Mouse (Mus musculus) frontal cortex, adult 2 months (tissue): ENCODE measurements around the gene Slf2. TPM values are rescaled to one million over a fixed set of nuclear protein-coding genes. Genes with fewer than 3 reads are reported as not detected.

ENCODE experiments used
- DNase-seq, 2 experiments: peaks; one replicate each; pipeline ENCODE4 v3.0.0; 2022; ENCODE audit warnings: low spot score in 1 of 2; ENCODE audit errors: extremely low spot score in 1 of 2
- polyA plus RNA-seq: library from polyadenylated mRNA; depleted of rRNA; stranded (reverse); fragments of >200 nt; gene quantifications from 2 replicates; pipeline ENCODE4 v1.2.3, GENCODE M21; 2012; rRNA removed

Slf2 gene
- polyA plus RNA-seq, 1 experiment = 46.4 TPM

GRCm38 (mm10) chr19:45025937-45026568, 95.1 kb downstream of the Slf2 start:
- DNase-seq = no peak

- no peak for DNase-seq
Measured at GRCm38 (mm10) chr19:45026958-45027670, 96.2 kb downstream of the Slf2 start.

- DNase-seq = no peak
Measured at GRCm38 (mm10) chr19:45027848-45028247, 96.9 kb downstream of the Slf2 start.

- DNase-seq = no peak
Measured at GRCm38 (mm10) chr19:45028746-45029145, 97.8 kb downstream of the Slf2 start.

GRCm38 (mm10) chr19:45029571-45029970, 98.6 kb downstream of the Slf2 start:
- no peak for DNase-seq

- DNase-seq = peak in 1 of 2 experiments; percentile 71
Measured at GRCm38 (mm10) chr19:45030111-45030510, 99.2 kb downstream of the Slf2 start.

GRCm38 (mm10) chr19:45030746-45031693, 100.1 kb downstream of the Slf2 start:
- DNase-seq = peak; percentile 79 to 91

- DNase-seq = peak in 1 of 2 experiments; percentile 89
Measured at GRCm38 (mm10) chr19:45031780-45032179, 100.8 kb downstream of the Slf2 start.

Other genes starting within 250 kb of the Slf2 start
- 0.06 and 0.11 TPM in 2 replicates for gene Pax2, start 175.1 kb upstream of the Slf2 start, polyA plus RNA-seq
- gene Sema4g, start 58.0 kb downstream of the Slf2 start, polyA plus RNA-seq = 52.4 and 53.9 TPM in 2 replicates
- 10.2 and 11.3 TPM in 2 replicates for gene Twnk, start 74.5 kb downstream of the Slf2 start, polyA plus RNA-seq
- 73.3 and 80.2 TPM in 2 replicates for gene Mrpl43, start 75.3 kb downstream of the Slf2 start, polyA plus RNA-seq
- 34.7 and 37.1 TPM in 2 replicates for gene Lzts2, start 83.3 kb downstream of the Slf2 start, polyA plus RNA-seq
- gene Pdzd7, start 114.6 kb downstream of the Slf2 start, polyA plus RNA-seq = 7.6 and 7.7 TPM in 2 replicates
- 103 and 108 TPM in 2 replicates for gene Sfxn3, start 116.4 kb downstream of the Slf2 start, polyA plus RNA-seq
- 4.3 and 5.3 TPM in 2 replicates for gene Kazald1, start 144.1 kb downstream of the Slf2 start, polyA plus RNA-seq
- not detected in 2 replicates for gene Tlx1, start 219.5 kb downstream of the Slf2 start, polyA plus RNA-seq